Mouse (Mus musculus): Measurements from ENCODE around the gene Spon1. TPM values are rescaled to one million over a fixed set of nuclear protein-coding genes. Genes with fewer than 3 reads are reported as not detected.

Gene Spon1
- total and polyA plus RNA-seq, 3 experiments = not detected

DNA sequence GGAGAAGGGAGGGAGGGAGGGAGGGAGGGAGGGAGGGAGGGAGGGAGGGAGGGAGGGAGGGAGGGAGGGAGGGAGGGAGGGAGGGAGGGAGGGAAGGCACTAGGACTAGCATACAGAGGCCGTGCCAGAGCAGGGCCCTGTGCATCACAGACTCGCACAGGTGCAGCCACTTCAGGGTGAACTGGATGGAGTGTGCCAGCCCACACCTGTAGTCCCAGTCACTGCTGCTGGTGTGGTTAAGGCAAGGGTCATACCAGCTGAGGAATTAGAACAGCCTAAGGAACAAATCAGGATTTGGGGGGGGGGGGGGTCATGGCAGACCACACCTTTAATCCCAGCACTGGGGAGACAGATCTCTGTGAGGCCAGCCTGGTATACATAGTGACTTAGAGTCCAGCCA lies 317.3 kb downstream of the Spon1 start:
- H3K4me1 ChIP-seq (ENCODE audit: control insufficient read depth in 1 of 2, insufficient read depth in 2 of 2, low read length in 2 of 2) = no peaks in the 10 kb centered on the region

GRCm38 (mm10) chr7:114083760-114084159 lies 318.0 kb downstream of the Spon1 start:
- Histone ChIP-seq H3K27ac (ENCODE audit: control insufficient read depth, low read depth, low read length) (no peak overlapping the region), H3K4me1 (ENCODE audit: control insufficient read depth in 1 of 2, insufficient read depth in 2 of 2, low read length in 2 of 2) (no peaks in the 10 kb centered on the region), H3K9ac (ENCODE audit: control insufficient read depth, low read depth, low read length, poor library complexity, severe bottlenecking) (no peak overlapping the region), H3K27me3 (ENCODE audit: control insufficient read depth in 1 of 2, insufficient read depth in 2 of 2, low read length in 2 of 2) (peaks cover 0 to 2% of the 10 kb centered on the region in 2 experiments; a peak in 1 of 4 replicates), H3K4me3 (ENCODE audit: control insufficient read depth in 1 of 2, insufficient read depth in 1 of 2, low read depth in 2 of 2, low read length in 2 of 2) (no peak overlapping the region), H3K79me2 (ENCODE audit: control insufficient read depth, insufficient read depth, low read length, poor library complexity) (no peaks in the 10 kb centered on the region), H3K36me3 (ENCODE audit: control insufficient read depth in 1 of 2, insufficient read depth in 2 of 2, low read length in 2 of 2) (no peaks in the 10 kb centered on the region), H3K9me3 (replicated peaks; ENCODE audit: insufficient read depth, low read length) (no peaks in the 10 kb centered on the region)
- DNase-seq (ENCODE audit: low read depth, low spot score) = no peak
- TF ChIP-seq SMC3 (IDR thresholded peaks at IDR 0.05; ENCODE audit: low read depth, low read length) (no peak), POLR2A (IDR thresholded peaks at IDR 0.05; ENCODE audit: control insufficient read depth in 1 of 2, insufficient read depth in 1 of 2, low read depth in 1 of 2, low read length in 2 of 2, poor library complexity in 1 of 2) (no peak), SIN3A (IDR thresholded peaks at IDR 0.05; ENCODE audit: low read length) (no peak), TCF12 (IDR thresholded peaks at IDR 0.05; ENCODE audit: low read depth, low read length) (no peak), NRF1 (IDR thresholded peaks at IDR 0.05; ENCODE audit: insufficient read depth, low read depth, low read length, poor library complexity, severe bottlenecking) (no peak), HCFC1 (IDR thresholded peaks at IDR 0.05; ENCODE audit: low read depth, low read length) (no peak), MYB (IDR thresholded peaks at IDR 0.05; ENCODE audit: low read depth, low read length) (no peak), EP300 (IDR thresholded peaks at IDR 0.05; ENCODE audit: low read depth in 1 of 2, low read length in 2 of 2) (no peak), ZC3H11A (IDR thresholded peaks at IDR 0.05; ENCODE audit: low read depth, low read length) (no peak), E2F4 (IDR thresholded peaks at IDR 0.05; ENCODE audit: borderline replicate concordance, low read depth, low read length) (no peak), CHD2 (IDR thresholded peaks at IDR 0.05; ENCODE audit: low read length) (no peak), MAX (IDR thresholded peaks at IDR 0.05; ENCODE audit: low read length) (no peak)

More for the DNA sequence above, 317.3 kb downstream of the Spon1 start:
- Histone ChIP-seq H3K27ac (ENCODE audit: control insufficient read depth, low read depth, low read length) (no peak overlapping the region), H3K9ac (ENCODE audit: control insufficient read depth, low read depth, low read length, poor library complexity, severe bottlenecking) (no peak overlapping the region), H3K79me2 (ENCODE audit: control insufficient read depth, insufficient read depth, low read length, poor library complexity) (no peaks in the 10 kb centered on the region), H3K4me3 (ENCODE audit: control insufficient read depth in 1 of 2, insufficient read depth in 1 of 2, low read depth in 2 of 2, low read length in 2 of 2) (no peak overlapping the region), H3K36me3 (ENCODE audit: control insufficient read depth in 1 of 2, insufficient read depth in 2 of 2, low read length in 2 of 2) (no peaks in the 10 kb centered on the region), H3K27me3 (ENCODE audit: control insufficient read depth in 1 of 2, insufficient read depth in 2 of 2, low read length in 2 of 2) (peaks cover 0 to 2% of the 10 kb centered on the region in 2 experiments; a peak in 1 of 4 replicates), H3K9me3 (replicated peaks; ENCODE audit: insufficient read depth, low read length) (no peaks in the 10 kb centered on the region)
- no peak for DNase-seq (ENCODE audit: low read depth, low spot score)
- no peak for TF ChIP-seq HCFC1 (IDR thresholded peaks at IDR 0.05; ENCODE audit: low read depth, low read length)

DNA sequence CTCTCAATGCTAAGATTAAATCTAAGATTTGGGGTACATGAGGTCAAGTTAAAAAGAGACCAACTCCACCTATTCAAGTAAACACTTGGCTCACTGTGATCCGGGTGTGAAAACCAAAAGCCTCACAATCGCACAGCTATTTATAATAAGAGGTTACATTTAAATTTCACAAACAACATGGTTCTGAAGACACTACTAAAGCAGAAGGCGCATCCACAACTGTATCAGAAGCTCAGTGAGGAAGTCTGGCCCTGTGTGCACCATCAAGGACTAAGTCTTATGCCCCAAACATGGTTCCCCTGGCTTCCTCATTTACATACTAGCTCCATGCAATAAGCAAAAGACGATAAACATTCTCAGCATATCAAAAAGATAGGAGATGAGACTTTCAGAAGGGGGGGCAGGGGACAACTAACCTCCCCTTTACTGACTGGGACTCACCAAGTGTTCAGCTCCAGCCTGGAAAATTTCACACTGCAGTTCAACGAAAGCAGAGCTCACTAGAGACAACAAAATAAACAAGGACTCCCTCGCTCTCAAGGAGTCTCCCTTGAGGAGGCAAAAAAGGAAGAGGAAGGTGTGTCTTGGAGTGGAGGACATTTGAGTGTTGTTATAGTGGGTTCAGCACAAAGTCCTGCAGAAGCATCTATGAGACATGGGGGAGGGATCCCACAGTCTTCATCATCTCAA lies 320.4 kb downstream of the Spon1 start:
- DNase-seq (ENCODE audit: low read depth, low spot score) = no peak
- Histone ChIP-seq H3K9me3 (replicated peaks; ENCODE audit: insufficient read depth, low read length) (no peaks in the 10 kb centered on the region), H3K4me3 (ENCODE audit: control insufficient read depth in 1 of 2, insufficient read depth in 1 of 2, low read depth in 2 of 2, low read length in 2 of 2) (no peak overlapping the region), H3K9ac (ENCODE audit: control insufficient read depth, low read depth, low read length, poor library complexity, severe bottlenecking) (no peak overlapping the region), H3K79me2 (ENCODE audit: control insufficient read depth, insufficient read depth, low read length, poor library complexity) (no peaks in the 10 kb centered on the region), H3K27me3 (ENCODE audit: control insufficient read depth in 1 of 2, insufficient read depth in 2 of 2, low read length in 2 of 2) (peaks cover 0 to 2% of the 10 kb centered on the region in 2 experiments; a peak in 1 of 4 replicates), H3K27ac (ENCODE audit: control insufficient read depth, low read depth, low read length) (no peak overlapping the region), H3K4me1 (ENCODE audit: control insufficient read depth in 1 of 2, insufficient read depth in 2 of 2, low read length in 2 of 2) (no peaks in the 10 kb centered on the region), H3K36me3 (ENCODE audit: control insufficient read depth in 1 of 2, insufficient read depth in 2 of 2, low read length in 2 of 2) (no peaks in the 10 kb centered on the region)
- TF ChIP-seq ZC3H11A (IDR thresholded peaks at IDR 0.05; ENCODE audit: low read depth, low read length) (no peak), HCFC1 (IDR thresholded peaks at IDR 0.05; ENCODE audit: low read depth, low read length) (no peak), BHLHE40 (IDR thresholded peaks at IDR 0.05; ENCODE audit: borderline replicate concordance, low read depth, low read length) (no peak), POLR2AphosphoS5 (IDR thresholded peaks at IDR 0.05; ENCODE audit: borderline replicate concordance, low read depth, low read length) (no peak), MXI1 (IDR thresholded peaks at IDR 0.05; ENCODE audit: low read depth, low read length) (no peak), ELF1 (IDR thresholded peaks at IDR 0.05; ENCODE audit: low read depth, low read length) (no peak), KAT2A (conservative IDR thresholded peaks at IDR 0.05; ENCODE audit: low read depth, low read length) (no peak), RAD21 (IDR thresholded peaks at IDR 0.05; ENCODE audit: low read depth, low read length) (no peak), MAZ (IDR thresholded peaks at IDR 0.05; ENCODE audit: low read depth, low read length) (no peak), MYB (IDR thresholded peaks at IDR 0.05; ENCODE audit: low read depth, low read length) (no peak)

All from MEL (cell line).